Mouse (Mus musculus) adrenal gland, postnatal 4 days (tissue): ENCODE results near the gene Grin2d. TPM values are rescaled to one million over a fixed set of nuclear protein-coding genes. Genes with fewer than 3 reads are reported as not detected.

Experiments
- DNase-seq, 2 experiments: peaks; one replicate each; pipeline ENCODE4 v3.0.0; 2021 to 2022; ENCODE audit warnings: low spot score in 2 of 2, mixed read lengths in 2 of 2
- total RNA-seq, 2 experiments: library from RNA; stranded (reverse); gene quantifications; 2 replicates each; pipeline ENCODE4 v1.2.3; 2021

Grin2d gene
- total RNA-seq, 2 experiments from 2014 or later: 2.0 to 2.1 TPM

DNA sequence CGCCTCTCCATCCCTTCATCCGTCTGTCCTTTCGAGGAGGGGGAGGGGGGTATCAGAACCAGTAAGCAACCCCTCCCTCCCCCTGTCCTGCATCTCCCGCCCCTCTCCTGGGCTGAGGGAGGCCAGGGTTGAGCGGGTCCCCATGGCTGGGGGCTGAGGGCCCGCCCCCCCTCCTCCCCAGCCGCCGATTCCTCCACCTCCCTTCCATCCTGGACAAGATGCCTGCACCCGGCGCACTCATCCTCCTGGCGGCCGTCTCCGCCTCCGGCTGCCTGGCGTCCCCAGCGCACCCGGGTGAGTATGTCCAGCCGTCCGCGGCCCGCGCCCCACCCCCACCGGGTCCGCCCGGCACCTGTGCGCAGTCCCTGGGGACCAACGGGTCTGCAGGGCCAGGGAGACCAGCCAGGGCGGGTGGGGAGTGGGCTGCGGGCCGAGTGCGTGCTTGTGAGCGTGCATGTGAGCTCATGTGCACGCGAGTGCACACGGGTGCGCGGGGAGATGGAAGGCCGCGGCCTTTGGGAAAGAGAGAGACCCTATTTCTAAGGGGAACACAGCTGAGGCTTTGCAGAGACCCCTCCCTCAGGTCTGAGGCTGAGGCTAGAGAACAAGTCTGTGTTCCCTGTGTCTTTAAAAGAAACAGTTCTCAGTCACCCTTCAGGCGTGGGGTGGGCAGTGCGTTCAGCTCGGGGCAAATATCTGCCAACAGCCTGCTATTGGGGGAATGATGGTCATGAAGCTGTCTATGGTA lies 92.6 kb downstream of the Grin2d start:
- DNase-seq: no peak

DNA sequence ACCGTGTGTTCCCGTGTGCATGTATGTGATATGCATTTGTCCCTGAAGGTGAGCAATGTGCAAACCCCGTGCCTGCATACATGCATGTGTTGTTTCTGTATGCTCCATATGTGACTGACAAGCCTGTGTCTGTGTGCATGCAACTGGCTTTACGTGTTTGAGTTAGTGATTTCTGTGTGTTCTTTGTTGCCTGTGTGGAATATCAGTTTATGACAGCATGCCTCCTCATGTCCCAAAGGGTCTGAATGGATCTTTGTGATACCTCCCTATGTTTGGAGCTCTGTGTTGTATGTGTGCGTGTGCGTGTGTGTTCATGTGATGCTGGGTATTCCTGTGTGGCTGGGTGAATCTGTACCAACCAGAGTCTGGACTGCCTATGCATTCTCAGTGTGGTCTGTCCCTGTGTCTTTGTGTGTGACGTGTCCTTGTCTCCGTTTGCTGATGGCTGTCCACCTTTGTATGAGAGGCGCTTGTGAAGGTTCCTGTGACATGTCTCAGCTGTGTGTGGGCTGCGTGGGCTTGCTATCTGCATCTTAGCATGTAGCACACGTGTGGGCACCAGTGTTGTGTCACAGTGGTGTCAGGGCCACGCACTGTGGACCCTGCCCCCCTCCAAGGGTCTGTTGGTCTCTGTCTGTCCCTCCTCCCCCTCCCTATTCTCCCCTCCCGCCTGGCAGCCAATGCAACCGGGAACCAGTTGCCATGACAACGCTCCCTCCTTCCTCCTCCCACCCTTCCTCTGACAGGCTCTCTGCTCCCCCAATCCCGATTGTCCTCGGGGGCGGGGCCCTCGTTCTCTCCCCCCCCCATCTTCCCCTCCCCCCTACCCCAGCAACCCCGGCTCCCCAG lies 93.4 kb downstream of the Grin2d start, which contains the start of gene Sult2b1:
TSS of gene Sult2b1 (minus strand) at position 146 of the 849 bp plus-strand sequence.
- DNase-seq: no peak

DNA sequence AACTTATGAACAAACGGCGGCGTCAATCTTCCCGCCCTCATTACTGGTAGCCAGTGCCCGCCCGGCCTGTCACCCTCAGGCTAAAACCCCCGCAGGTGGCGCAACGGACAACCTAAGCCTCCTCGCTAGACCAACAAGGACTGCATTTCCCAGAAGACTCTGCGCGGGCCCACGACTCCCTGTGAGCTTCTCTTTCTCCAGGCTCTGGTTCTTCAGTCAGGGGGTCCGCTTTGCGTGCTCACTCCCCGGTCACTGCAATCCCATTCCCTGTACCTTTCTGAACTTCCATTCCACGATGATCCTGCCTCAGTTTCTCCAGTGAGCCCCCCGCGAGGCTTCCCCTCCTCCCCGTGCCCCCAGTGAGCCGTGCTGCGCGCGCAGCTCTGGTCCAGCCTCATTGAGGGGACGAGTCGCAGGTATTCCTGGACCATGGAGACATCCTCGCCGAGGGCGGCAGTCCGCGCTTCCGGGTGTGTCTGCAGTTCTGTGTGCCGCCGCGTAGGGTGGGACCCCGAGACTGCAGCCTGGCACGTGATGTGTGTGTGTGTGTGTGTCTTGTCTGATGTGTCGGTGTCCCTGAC lies 94.6 kb downstream of the Grin2d start, which contains the start of gene Lmtk3:
TSS of gene Lmtk3 (plus strand) at position 228 of the 581 bp plus-strand sequence.
- DNase-seq: no peak

DNA sequence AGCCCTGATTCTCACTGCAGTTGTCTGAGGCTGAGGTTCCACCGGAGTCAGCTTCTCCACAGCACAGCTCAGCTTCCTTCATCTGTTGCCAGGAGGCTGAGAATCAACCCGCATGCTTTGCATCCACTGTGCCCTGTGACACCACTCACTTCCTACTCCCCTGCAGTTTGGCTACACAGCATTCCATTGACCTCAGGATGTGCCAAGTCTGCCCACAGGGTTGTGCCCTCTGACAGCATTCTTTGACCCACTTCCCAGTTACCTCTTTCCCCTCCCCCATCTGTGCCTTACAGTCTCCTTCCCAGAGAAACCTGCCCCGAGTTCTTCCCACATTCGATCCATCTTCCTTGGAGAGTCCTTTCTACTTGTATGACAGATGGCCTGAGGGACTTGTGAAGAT lies 95.9 kb downstream of the Grin2d start:
- DNase-seq: no peak

Other genes starting within 250 kb of the Grin2d start
- 10 to 100 TPM; 11.5 to 14.2 TPM for gene Mamstr, start 238.4 kb downstream of the Grin2d start, total RNA-seq
- gene Fut2, start 212.0 kb downstream of the Grin2d start, total RNA-seq: under 1 TPM in 1 of 2 experiments, not detected in 1; 0.42 TPM
- under 1 TPM in 1 of 2 experiments, not detected in 1; 0.20 TPM for gene Ntn5, start 194.4 kb downstream of the Grin2d start, total RNA-seq
- gene Sec1, start 184.0 kb downstream of the Grin2d start, total RNA-seq: under 1 TPM; 0.11 to 0.28 TPM
- gene Car11, start 178.5 kb downstream of the Grin2d start, total RNA-seq: 10 to 100 TPM; 15.1 to 16.4 TPM
- 100 to 1,000 TPM; 101 to 129 TPM for gene Dbp, start 173.3 kb downstream of the Grin2d start, total RNA-seq
- gene Rpl18, start 162.9 kb downstream of the Grin2d start, total RNA-seq: 1,000 to 10,000 TPM; 1,215 to 1,230 TPM
- gene Sphk2, start 160.4 kb downstream of the Grin2d start, total RNA-seq: 10 to 100 TPM; 30.1 to 33.3 TPM
- under 1 TPM; 0.45 to 0.62 TPM for gene Fam83e, start 157.2 kb downstream of the Grin2d start, total RNA-seq
- not detected for gene Spaca4, start 152.6 kb downstream of the Grin2d start, total RNA-seq
- 10 to 100 TPM; 17.2 to 18.8 TPM for gene Lmtk3, start 94.6 kb downstream of the Grin2d start, total RNA-seq
- 1 to 10 TPM in 1 of 2 experiments, under 1 TPM in 1; 0.64 to 1.0 TPM for gene Sult2b1, start 93.7 kb downstream of the Grin2d start, total RNA-seq
- 100 to 1,000 TPM; 124 to 126 TPM for gene Cyth2, start 63.8 kb downstream of the Grin2d start, total RNA-seq
- under 1 TPM; 0.45 to 0.53 TPM for gene Kcnj14, start 53.6 kb downstream of the Grin2d start, total RNA-seq
- gene Grwd1, start 47.4 kb downstream of the Grin2d start, total RNA-seq: 10 to 100 TPM; 28.2 to 28.3 TPM
- gene Kdelr1, start 5.6 kb downstream of the Grin2d start, total RNA-seq: 100 to 1,000 TPM; 147 to 148 TPM
- gene Syngr4, start 18.3 kb upstream of the Grin2d start, total RNA-seq: under 1 TPM; 0.79 to 0.95 TPM
- gene Tmem143, start 18.6 kb upstream of the Grin2d start, total RNA-seq: 10 to 100 TPM; 30.2 to 33.3 TPM
- gene Emp3, start 43.0 kb upstream of the Grin2d start, total RNA-seq: 100 to 1,000 TPM; 191 to 202 TPM
- 1 to 10 TPM; 8.8 to 10.0 TPM for gene Ccdc114, start 45.7 kb upstream of the Grin2d start, total RNA-seq
- gene Abcc6, start 151.9 kb upstream of the Grin2d start, total RNA-seq: 1 to 10 TPM; 1.5 to 7.2 TPM
- 10 to 100 TPM; 53.4 to 57.7 TPM for gene Nomo1, start 155.3 kb upstream of the Grin2d start, total RNA-seq
- gene Kcnj11, start 222.4 kb upstream of the Grin2d start, total RNA-seq: 1 to 10 TPM; 2.3 to 2.8 TPM